Mouse (Mus musculus): ENCODE measurements around the gene Col19a1.
A peak's percentile ranks its signal among the peaks of the same experiment; 100 is the strongest.

Gene Col19a1

GRCm38 (mm10) chr1:24303077-24303476 is 284.2 kb downstream of the Col19a1 start:
- DNase-seq: no peak

GRCm38 (mm10) chr1:24302674-24303073 is 284.6 kb downstream of the Col19a1 start:
- DNase-seq: peak; percentile 73 to 75

GRCm38 (mm10) chr1:24300700-24301099 is 286.6 kb downstream of the Col19a1 start:
- DNase-seq: no peak

GRCm38 (mm10) chr1:24294979-24295942 is 292.0 kb downstream of the Col19a1 start:
- no peak for DNase-seq

- no peak for DNase-seq
These were observed 294.8 kb downstream of the Col19a1 start for GRCm38 (mm10) chr1:24292515-24292914.

- DNase-seq: peak; percentile 12 to 20
These were observed 300.9 kb downstream of the Col19a1 start for GRCm38 (mm10) chr1:24286360-24286759.

- DNase-seq: no peak
These were observed 320.2 kb downstream of the Col19a1 start for GRCm38 (mm10) chr1:24267022-24267421.

GRCm38 (mm10) chr1:24261181-24261580 is 326.1 kb downstream of the Col19a1 start:
- no peak for DNase-seq

GRCm38 (mm10) chr1:24259419-24259818 is 327.9 kb downstream of the Col19a1 start:
- DNase-seq: no peak

- DNase-seq: no peak
These were observed 329.3 kb downstream of the Col19a1 start for GRCm38 (mm10) chr1:24257961-24258360.

- peak; percentile 26 to 28 for DNase-seq
These were observed 338.1 kb downstream of the Col19a1 start for GRCm38 (mm10) chr1:24249105-24249664.

GRCm38 (mm10) chr1:24248294-24249104 is 338.8 kb downstream of the Col19a1 start:
- DNase-seq: no peak

GRCm38 (mm10) chr1:24245700-24246375 is 341.4 kb downstream of the Col19a1 start:
- DNase-seq: peak in 1 of 2 experiments; percentile 7

GRCm38 (mm10) chr1:24244931-24245330 is 342.3 kb downstream of the Col19a1 start:
- no peak for DNase-seq

GRCm38 (mm10) chr1:24240039-24240691 is 347.1 kb downstream of the Col19a1 start:
- DNase-seq: no peak

- DNase-seq: no peak
These were observed 350.9 kb downstream of the Col19a1 start for GRCm38 (mm10) chr1:24236330-24236729.

GRCm38 (mm10) chr1:24231504-24232270 is 355.6 kb downstream of the Col19a1 start:
- DNase-seq: no peak

- peak in 1 of 2 experiments; percentile 2 for DNase-seq
These were observed 356.8 kb downstream of the Col19a1 start for GRCm38 (mm10) chr1:24230428-24230827.

GRCm38 (mm10) chr1:24229552-24229951 is 357.7 kb downstream of the Col19a1 start:
- DNase-seq: no peak

- DNase-seq: no peak
These were observed 360.1 kb downstream of the Col19a1 start for GRCm38 (mm10) chr1:24226941-24227711.
